Mouse (Mus musculus): ENCODE data around the gene Troap. TPM values are rescaled to one million over a fixed set of nuclear protein-coding genes. Genes with fewer than 3 reads are reported as not detected.

Gene Troap
- total RNA-seq, 2 experiments from 2014 or later, result 0.72 TPM; not detected in 1

DNA sequence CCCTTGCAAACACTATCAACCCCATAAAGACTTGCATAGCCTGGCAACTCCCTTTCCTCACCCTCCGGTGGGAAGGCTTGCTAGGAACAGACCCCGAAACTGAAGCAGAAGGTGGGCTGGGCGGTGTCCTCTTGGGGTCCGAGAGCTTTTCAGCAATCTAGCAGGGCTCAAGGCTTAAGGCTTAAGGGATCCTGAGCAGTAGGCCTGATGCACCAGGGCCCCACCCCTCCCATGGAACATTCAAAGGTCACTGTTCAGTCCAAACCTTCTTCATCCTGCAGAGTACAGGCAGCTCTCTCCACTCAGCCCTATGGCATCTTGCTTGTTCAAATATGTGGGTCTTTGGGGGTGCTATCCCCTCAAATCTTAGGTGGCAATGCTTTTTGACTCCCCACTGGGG, 11.6 kb downstream of the Troap start:
- DNase-seq (ENCODE audit: low spot score in 2 of 2), result no peak

DNA sequence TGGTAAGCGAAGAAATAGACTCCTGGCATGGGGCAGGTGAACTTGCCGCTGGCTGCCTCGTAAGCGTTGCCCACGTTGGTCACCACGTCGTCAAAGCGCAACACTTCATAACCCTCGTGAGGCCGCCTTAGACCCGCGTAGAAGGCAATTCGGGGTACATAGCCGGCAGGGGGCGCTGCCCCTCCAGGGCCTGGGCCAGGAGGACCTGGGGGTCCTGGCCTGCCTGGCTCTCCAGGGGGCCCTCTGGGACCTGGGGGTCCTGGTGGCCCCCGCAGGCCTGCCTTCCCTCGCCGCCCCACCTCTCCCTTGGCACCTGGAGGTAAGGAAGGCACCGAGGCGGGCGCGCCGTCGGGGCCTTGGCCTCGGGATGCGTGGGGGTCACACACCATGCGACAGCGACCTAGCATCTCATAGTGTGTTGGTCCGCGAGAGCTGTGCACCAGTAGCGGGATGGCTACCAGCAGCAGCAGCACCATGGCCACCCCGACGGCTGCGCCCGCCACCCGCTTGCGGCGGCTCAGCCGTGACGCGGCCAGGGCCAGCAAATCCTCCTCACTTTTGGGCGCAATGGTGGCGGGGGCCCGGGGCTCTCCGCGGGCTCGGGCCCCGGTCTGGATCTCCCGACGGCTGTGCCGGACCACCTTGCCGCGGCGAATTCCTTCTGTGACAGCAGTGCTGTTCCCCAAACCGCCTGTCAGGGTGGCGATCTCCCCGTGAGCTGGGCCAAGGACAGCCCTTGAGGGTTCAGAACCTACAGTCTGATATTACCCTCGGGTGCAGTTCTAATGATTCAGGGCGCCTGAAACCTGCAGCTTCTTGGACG, 13.1 kb downstream of the Troap start, which contains the start of gene C1ql4:
Gene C1ql4 (minus strand): TSS at position 565 of the 823 bp plus-strand sequence.
- DNase-seq (ENCODE audit: low spot score in 2 of 2), result no peak

DNA sequence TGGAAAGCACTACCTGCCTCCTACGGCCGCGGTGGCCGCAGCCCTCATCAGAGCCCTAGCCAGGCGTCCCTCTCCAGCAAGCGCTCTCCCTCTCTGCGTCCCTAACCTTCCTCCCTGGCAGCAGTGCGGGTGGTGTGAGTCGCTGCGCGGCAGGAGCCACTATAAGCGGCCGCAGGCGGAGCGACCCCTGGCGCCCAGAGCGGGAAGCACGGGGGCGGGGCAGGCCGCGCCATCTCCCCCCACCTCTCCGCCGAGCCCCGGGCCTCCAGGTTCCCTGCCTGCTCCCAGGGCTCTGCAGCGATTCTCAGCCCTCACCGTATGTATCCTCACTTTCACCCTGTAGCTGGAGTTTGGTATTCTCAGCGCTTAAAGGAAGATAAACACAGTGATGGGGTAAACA, 13.9 kb downstream of the Troap start:
- DNase-seq (ENCODE audit: low spot score in 2 of 2), result peak in 1 of 2 experiments; percentile 47

DNA sequence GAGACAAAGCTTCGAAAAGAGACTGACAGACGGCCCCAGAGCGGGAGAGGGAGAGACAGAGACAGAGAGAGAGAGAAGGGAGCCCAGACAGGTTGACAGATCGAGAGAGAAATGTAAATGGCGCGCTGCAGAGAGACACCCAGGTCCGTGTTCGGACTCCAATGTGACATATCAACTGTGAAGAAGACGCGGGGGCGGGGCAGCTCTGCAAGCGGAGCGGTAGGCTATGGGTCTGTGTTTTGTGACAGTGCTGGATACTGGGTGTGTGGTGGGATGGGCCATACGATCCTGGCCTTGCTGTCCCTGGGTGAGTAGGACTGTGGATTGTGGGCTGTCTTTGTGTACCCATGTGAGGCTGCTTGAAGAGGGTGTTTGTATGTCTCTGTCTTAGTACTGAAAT, 14.7 kb downstream of the Troap start:
- no peak for DNase-seq (ENCODE audit: low spot score in 2 of 2)

DNA sequence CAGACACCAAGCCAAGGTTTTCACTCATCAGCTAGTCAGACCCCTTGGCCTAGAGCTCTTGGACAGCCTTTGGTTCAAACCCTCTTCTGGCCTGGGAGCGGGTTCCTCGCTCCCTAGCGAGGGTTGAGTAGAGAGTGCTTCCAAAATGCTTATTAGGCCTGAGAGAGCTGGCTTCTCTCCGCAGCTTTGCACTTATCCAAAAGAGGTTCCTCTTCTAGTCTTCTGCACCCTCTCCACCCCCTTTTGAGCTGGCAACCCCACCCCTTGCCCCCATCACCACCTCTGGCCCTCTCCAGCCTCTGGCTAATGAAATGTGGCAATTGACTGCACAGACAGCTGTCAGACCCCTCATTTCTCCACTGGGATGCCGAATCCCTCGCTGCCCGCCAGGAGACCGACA, 18.5 kb downstream of the Troap start, which contains the start of gene Dnajc22:
Gene Dnajc22 (plus strand): TSS at position 301 of the 400 bp plus-strand sequence.
- no peak for DNase-seq (ENCODE audit: low spot score in 2 of 2)

DNA sequence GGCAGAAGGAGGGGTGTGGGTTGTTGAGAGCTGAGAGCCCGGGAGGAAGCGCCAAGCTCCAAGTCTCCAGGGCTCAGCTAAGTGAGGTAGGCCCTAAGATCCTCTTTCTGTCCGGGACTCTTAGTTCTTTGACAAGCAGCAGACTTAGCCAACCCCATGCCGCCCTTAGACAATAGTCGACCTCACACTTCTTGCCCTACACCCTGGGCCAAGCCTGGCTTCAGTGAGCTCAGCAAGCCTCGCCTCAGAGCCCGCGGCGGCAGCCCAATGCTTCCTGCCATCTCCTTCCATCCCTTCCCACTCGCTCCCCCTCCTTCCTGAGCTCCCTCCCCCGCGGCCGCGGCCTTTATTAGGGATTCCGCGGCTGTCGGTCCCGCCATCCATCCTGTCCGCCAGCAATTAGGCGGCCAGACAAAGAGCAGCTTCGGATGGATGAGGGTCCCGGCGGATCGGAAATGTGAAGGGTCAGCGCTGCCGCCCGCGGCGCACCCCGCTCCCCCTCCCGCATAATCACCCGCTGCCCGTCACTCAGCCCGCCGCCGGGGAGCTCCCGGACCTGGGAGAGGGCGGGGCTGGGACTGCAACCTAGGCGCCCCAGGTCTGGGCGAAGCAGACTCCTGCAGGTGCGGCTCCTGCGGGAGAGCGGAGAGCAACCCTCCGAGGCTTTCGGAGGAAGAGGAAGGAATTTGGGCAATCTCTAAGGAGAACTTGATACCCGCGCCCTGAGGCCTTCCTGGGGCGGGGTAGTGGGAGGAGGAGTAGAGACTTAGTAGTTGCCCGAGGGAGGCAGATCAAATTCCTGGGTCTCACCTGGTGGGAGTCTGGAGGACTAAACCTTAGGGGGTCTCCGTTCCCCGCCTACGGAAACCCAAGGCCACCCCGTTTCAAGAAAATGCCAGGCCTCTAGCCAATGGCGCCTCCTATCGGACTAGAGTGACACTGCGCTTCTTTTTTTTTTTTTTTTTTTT, 19.2 kb downstream of the Troap start:
- DNase-seq (ENCODE audit: low spot score in 2 of 2), result peak in 1 of 2 experiments; percentile 15

DNA sequence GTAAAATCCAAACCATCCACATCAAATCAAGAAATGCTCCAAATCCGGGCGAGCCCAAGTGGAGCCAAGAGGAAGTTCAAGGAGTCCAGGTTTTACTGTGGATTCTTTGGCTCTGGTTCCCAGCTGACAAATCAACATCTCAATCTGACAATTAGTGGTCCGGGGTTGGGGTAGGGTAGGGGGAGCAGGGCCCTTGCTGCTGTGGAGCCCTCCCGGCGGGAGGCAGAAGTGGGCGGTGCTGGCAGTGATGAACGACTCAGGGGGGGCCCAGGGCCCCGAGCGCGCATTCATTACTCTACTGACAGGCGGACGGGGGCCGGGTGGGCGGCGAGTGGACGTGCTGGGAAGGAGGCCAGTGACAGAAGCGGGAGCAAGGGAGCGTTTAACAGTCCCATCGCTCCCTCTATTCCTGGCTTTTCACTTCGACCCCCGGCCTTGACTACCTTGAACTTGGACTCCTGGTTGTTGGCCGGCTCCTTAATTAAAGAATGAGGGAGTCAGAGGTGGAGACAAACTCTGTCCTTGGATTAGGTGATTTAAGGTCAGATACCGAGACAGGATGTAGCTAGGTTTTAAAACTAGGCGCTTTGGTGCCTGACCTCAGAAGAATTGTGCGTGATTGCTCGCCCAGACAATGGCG, 20.4 kb downstream of the Troap start:
- peak in 1 of 2 experiments; percentile 19 for DNase-seq (ENCODE audit: low spot score in 2 of 2)

DNA sequence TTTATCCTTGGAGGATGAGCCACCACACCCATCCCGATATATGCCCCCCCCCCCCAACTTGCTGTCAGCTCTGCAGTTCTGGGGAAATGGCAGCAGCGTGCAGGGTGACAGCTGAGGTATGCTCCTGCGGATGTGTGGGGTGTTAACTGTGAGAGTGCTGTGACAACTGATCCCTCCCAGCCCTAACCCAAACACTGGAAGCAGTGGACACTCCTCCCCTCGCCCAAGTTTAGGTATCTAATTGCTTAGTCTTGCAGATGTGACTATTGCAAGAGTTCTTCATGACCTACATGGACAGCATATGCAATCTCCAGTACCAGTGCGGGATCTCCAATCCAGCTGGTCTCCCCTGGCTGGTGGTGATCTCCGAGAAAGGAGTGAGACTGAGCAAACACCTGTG, 21.0 kb downstream of the Troap start:
- DNase-seq (ENCODE audit: low spot score in 2 of 2), result no peak

DNA sequence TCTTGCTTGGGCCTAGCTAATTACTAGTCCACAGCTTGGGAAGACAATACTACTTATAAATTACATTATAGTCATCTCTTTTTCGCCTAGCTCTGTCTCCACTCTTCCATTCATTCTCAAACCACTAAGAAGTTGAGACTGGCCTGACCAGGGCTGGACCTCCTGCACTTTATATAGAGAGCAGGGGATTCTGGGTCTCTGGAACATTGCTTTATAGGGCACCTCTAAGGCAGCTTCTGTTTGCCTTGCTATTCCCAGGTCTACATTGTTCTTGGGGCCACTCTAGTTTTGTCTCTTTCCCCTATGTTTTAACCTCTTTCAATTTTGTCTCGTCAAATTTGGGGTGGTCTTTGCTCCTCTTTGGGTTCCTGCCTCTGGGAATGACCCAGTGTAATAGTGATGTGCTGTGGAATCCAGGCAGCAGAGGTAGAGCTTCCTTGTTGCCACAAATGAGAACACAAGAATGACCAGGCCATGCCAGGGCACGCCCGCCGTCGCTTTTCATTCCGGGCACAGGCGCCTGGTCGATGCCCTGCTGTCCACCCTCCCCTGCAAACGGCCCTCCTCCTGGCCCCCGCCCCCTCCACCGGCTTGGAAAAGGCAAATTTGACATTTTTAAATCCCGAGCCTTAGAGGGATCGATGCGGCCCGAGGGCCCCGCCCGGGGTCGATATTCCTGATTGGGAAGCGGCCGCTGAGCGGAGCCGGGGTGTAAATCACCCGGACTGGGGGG, 21.9 kb downstream of the Troap start:
- no peak for DNase-seq (ENCODE audit: low spot score in 2 of 2)

DNA sequence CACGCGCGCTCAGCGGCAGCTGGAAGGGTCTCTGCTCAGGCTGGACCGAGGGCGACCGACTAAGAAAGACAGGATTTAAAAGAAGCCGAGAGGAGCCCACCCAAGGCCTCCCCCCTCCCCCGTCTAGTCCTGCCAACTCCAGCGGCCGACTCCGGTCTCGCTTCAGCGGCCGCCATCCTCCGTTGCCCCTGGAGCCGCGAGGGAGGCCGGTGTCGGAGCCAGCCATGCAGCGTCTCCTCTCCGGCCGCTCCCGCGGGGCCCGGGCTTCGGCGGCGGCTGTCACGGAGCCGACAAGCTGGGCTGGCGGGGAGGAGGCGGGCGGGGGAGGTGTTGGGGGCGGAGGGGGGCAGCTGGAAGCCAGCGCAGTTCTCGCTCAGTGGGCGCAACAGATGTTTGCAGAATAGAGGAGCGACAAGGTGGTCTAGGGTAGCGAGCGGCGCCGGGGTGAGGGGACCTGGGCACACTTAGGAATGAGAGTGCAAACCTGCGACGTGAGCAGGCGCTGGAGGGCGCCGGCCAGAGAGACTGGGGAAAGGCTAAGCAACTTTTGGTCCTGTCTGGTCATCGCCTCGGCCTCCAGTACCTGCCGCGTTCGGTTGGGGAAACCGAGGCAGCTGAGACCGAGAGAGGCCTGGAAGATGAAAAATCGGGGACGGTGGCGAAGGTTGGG, 22.6 kb downstream of the Troap start:
- no peak for DNase-seq (ENCODE audit: low spot score in 2 of 2)

DNA sequence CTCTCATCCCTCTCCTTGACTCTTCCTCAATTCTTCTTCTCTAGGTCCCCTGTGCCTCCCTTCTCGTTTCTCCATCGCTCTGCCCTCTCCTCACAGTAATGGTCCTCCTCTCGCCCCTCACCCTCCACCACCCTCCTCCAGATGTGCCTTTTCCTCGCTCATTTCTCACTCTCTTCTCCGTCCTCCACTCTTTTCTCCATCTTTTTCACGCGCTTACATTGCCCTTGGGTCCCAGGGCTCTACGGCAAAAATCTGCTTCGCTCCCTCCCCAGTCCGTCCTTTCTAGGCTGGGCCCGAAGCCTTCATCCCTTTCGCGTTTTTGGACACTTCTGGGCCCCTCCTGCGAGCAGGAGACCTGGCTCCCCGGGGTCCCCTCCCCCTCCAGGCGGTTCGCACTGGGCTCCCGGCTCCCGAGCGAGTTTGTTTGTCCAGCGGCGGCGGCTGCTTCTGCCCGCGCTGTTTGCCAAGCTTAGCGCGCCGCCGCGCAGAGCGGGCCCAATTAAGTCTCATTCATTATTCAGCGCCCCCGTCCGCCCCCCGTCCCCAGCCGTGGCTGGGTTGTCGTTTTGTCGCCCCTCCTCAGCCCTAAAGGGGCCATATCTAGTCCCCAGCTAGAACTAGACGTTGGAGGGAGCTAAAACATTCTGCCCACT, 23.6 kb downstream of the Troap start:
- no peak for DNase-seq (ENCODE audit: low spot score in 2 of 2)

DNA sequence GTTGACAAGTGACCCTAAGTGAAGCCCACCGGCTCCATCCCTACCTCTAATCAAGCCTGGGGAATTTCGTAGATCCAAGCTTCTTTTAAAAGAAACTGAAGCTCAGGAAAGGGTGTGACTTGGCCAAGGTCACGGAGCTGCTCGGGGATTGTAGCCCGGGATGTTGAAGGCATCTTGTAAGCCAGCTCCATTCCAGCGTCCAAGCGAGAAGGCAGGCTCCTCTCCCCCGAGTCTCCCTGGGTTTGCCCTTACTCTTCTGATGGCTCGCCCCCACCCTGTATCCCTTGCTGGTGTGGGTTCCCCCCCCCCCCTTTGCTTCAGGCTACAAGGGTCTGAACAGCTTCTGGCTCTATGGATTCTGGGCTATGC, 24.1 kb downstream of the Troap start:
- no peak for DNase-seq (ENCODE audit: low spot score in 2 of 2)

DNA sequence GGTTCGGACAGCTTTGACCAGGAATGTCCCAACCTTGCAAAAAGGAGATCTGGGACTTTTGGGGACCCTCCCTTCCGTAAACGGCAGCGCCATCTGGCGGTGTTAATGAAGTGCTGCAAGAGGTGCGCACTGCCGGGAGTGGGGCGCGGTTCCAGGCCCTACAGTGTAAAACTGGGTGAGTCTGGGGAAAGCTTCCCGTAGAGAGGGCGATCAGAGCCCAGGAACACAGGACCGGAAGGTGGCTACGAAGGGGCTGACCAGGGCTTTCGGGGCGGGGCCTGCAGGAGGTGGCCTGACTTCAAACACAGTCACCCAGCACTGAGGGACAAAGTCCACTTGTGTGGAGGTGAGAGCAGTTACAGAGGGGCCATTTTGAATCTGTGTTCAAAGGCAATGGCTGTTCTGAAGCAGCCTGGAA, 24.8 kb downstream of the Troap start:
- DNase-seq (ENCODE audit: low spot score in 2 of 2), result peak in 1 of 2 experiments; percentile 37

DNA sequence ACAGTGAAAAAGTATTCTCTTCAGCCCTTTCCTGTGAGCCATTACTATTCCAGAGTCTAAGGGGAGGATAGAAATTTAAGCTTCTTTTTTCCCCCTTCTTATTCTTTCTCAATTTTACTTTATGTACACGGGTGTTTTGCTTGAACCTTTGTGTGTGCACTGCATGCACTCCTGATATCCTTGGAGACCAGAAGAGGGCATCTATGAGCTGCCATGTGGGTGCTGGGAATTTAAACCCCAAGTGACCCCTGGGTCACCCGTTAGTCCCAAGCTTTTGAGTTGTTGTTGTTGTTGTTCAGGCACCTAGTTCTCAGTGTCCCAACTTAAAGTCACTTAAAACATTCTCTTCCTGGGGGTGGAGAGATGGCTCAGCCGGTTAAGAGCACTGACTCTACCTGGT, 25.6 kb downstream of the Troap start:
- DNase-seq (ENCODE audit: low spot score in 2 of 2), result no peak

DNA sequence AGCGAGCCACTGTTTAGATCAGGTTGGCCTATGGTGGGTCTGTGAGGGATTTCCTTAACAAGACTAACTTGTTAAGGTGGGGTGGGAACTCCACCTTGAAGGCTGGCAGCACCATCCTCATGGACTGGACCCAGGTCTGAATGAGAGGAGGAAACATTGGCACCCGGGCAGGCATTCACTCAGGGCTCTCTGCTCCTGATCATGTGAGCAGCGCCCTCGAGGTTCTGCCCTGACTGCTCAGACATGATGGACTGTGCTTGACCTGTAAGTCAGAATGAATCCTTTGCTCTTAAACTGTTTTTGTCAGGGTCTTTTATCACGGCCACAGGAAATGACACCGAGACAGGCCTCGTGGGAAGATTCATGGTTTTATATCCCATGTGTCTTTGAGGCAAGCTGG, 30.9 kb downstream of the Troap start:
- no peak for DNase-seq (ENCODE audit: low spot score in 2 of 2)

DNA sequence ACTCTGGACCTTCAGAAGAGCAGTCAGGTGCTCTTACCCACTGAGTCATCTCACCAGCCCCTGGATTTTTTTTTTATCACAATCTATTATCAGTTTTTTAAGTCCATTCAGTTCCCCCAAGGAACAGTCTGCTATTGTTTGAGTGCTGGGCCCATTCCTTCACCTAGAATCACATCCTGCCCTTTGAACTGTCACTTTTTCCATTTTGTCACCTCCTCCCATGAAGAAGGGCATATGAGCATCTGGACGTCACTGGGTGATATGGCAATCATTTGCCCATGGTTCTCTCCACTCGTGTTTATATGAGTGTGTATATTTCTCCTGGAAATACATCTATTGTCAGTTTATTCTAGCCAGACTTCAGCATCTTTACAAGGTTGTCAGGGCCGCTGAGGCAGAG, 33.5 kb downstream of the Troap start:
- no peak for DNase-seq (ENCODE audit: low spot score in 2 of 2)

DNA sequence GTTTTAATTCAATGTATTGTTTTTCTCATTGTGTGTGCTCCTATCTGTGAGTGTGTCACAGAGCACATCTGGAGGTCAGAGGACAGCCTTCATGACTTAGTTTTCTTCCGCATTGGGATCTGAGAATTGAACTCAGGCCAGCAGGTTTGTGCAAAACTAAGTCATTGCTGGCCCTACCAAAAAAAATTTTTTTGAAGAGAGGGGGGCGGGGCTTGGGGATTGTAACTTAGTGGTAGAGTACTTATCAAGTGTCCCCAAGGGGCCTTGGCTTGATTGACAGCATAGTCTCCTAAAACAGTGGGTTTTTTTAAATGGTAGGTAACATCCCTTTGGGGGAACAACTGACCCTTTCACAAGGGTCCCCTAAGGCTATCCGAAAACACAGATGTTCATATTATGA, 36.8 kb downstream of the Troap start:
- DNase-seq (ENCODE audit: low spot score in 2 of 2), result no peak

DNA sequence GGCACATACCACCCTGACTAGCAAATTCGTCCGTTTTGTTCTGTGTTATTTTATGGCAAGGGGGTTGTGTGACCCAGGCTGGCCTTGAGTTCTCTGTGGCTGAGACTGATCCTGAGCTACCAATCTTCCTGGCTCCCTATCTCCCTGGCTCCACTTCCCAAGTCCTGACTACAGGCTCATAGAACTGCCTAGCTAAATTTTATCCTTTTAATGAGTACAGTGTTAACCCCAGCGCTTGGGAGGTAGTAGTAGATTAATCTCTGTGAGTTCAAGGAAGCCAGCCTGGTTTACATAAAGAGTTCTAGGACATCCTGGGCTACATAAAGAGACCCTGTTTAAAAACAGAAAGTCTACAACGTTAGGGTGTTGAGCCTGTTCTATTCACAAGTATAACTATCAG, 37.4 kb downstream of the Troap start:
- no peak for DNase-seq (ENCODE audit: low spot score in 2 of 2)

DNA sequence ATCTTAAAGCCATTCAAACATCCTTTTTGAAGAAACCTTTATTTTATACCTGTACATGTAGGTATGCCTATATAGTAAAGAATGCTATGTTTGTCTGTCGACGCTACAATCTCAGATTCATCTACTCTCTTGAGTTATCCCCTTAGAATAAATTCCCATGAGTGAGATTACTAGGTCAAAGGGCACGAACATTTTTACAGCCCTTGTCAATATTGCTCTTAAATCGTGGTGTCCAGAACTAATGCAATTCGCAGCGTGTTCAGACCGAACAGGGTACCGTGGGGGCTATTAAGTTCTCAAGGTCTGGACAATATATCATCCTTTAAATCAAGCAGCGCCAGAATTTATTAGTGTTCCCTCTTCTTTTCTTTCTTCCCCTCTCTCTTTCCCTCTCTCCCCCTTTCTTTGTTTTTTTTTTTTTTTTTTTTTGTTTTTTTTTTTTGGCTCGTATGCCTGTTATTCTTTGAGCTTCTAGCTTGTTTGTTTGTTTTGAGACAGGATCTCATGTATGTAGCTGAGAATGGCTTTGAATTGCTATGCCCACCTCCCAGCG, 38.5 kb downstream of the Troap start:
- no peak for DNase-seq (ENCODE audit: low spot score in 2 of 2)

Data from layer of hippocampus, adult 18-20 months (tissue).